ENCODE assay signal across 8 mouse cellular contexts in genomic region chr11:107812941-107813648, GRCm38 (mm10). TPM values are rescaled to one million over a fixed set of nuclear protein-coding genes. Genes with fewer than 3 reads are reported as not detected.
A peak's percentile ranks its signal among the peaks of the same experiment; 100 is the strongest.
DNase-seq lines count a peak whose midpoint lies in the region; ATAC-seq lines count a peak whose summit lies in the region.

No protein-coding gene starts in this region.

- H3K4me3 ChIP-seq in midbrain, embryonic 13.5 days (replicated peaks) = no peak overlapping the region; the same call in 1 of the 2 replicates
- H3K4me3 ChIP-seq in midbrain, embryonic 10.5 days = no peak overlapping the region
- H3K4me3 ChIP-seq in forebrain, embryonic 15.5 days = peak overlapping the region; percentile 19
- H3K4me3 ChIP-seq in neural tube, embryonic 14.5 days (ENCODE audit: low read depth, low read length) = peak overlapping the region; percentile 12; the same call in 1 of the 2 replicates

- WGBS in midbrain, embryonic 13.5 days = 22% methylated on average over 21 of the region's 21 CpGs
- 43% methylated on average over 21 of the region's 21 CpGs for WGBS in midbrain, embryonic 10.5 days
- 17% methylated on average over 21 of the region's 21 CpGs for WGBS in forebrain, embryonic 15.5 days
- 6% methylated on average over 21 of the region's 21 CpGs for WGBS in neural tube, embryonic 14.5 days

- H3K4me1 ChIP-seq in midbrain, embryonic 13.5 days (replicated peaks) = peaks cover 20% of the 10 kb centered on the region
- peaks cover 22% of the 10 kb centered on the region for H3K4me1 ChIP-seq in midbrain, embryonic 10.5 days
- H3K4me1 ChIP-seq in forebrain, embryonic 15.5 days = peaks cover 6% of the 10 kb centered on the region
- peaks cover 11% of the 10 kb centered on the region for H3K4me1 ChIP-seq in neural tube, embryonic 14.5 days (ENCODE audit: control insufficient read depth, insufficient read depth, low read length)

- DNase-seq in embryo, embryonic 10 days (ENCODE audit: low spot score) = peak; percentile 25
- no peak for DNase-seq in embryo, embryonic 11 days
- DNase-seq in midbrain, embryonic 10.5 days (ENCODE audit: low spot score) = no peak

- ATAC-seq in midbrain, embryonic 13.5 days = peak; percentile 44; the same call in 1 of the 2 replicates
- no peak for ATAC-seq in forebrain, embryonic 15.5 days (replicated peaks)
- ATAC-seq in neural tube, embryonic 14.5 days (ENCODE audit: low read depth) = peak; percentile 73
- no peak for ATAC-seq in CD4-positive, CD25-positive, alpha-beta regulatory T cell, adult 4 months
- no peak for ATAC-seq in monocyte, adult 5-6 weeks (replicated peaks; ENCODE audit: insufficient number of reproducible peaks, low FRiP score, low TSS enrichment, poor library complexity, severe bottlenecking)

- no peaks in the 10 kb centered on the region for H3K36me3 ChIP-seq in midbrain, embryonic 13.5 days
- no peaks in the 10 kb centered on the region for H3K36me3 ChIP-seq in midbrain, embryonic 10.5 days
- H3K36me3 ChIP-seq in forebrain, embryonic 15.5 days = no peaks in the 10 kb centered on the region
- H3K36me3 ChIP-seq in neural tube, embryonic 14.5 days (ENCODE audit: control insufficient read depth, insufficient read depth, low read length) = no peaks in the 10 kb centered on the region

- H3K4me2 ChIP-seq in midbrain, embryonic 13.5 days (replicated peaks) = peak overlapping the region; percentile 36
- H3K4me2 ChIP-seq in forebrain, embryonic 15.5 days (replicated peaks) = peak overlapping the region; percentile 27
- H3K4me2 ChIP-seq in neural tube, embryonic 14.5 days (ENCODE audit: low read depth, low read length) = peak overlapping the region; percentile 39

- H3K9me3 ChIP-seq in midbrain, embryonic 13.5 days = no peaks in the 10 kb centered on the region
- no peaks in the 10 kb centered on the region for H3K9me3 ChIP-seq in midbrain, embryonic 10.5 days (replicated peaks)
- H3K9me3 ChIP-seq in forebrain, embryonic 15.5 days = no peaks in the 10 kb centered on the region
- H3K9me3 ChIP-seq in neural tube, embryonic 14.5 days (ENCODE audit: control insufficient read depth, low read length) = no peaks in the 10 kb centered on the region

- H3K27ac ChIP-seq in midbrain, embryonic 13.5 days = peak overlapping the region; percentile 57; the same call in 1 of the 2 replicates
- H3K27ac ChIP-seq in midbrain, embryonic 10.5 days (replicated peaks) = no peak overlapping the region
- peak overlapping the region; percentile 35; the same call in 1 of the 2 replicates for H3K27ac ChIP-seq in forebrain, embryonic 15.5 days (replicated peaks)
- peak overlapping the region; percentile 70 for H3K27ac ChIP-seq in neural tube, embryonic 14.5 days (ENCODE audit: low read depth, low read length)

- H3K27me3 ChIP-seq in midbrain, embryonic 13.5 days = 0 out of 2 replicates have a peak, but pooled peaks cover 12% of the 10 kb centered on the region
- H3K27me3 ChIP-seq in midbrain, embryonic 10.5 days (ENCODE audit: low read depth, poor library complexity, severe bottlenecking) = peaks cover 30% of the 10 kb centered on the region
- no peaks in the 10 kb centered on the region; the same call in 1 of the 2 replicates for H3K27me3 ChIP-seq in forebrain, embryonic 15.5 days
- H3K27me3 ChIP-seq in neural tube, embryonic 14.5 days (ENCODE audit: control insufficient read depth, insufficient read depth, low read length) = no peaks in the 10 kb centered on the region

- H3K9ac ChIP-seq in midbrain, embryonic 13.5 days (replicated peaks) = peak overlapping the region; percentile 21; the same call in 1 of the 2 replicates
- 0 out of 2 replicates have a peak overlapping the region, but pooled peaks have one; percentile 12 for H3K9ac ChIP-seq in forebrain, embryonic 15.5 days (replicated peaks)
- H3K9ac ChIP-seq in neural tube, embryonic 14.5 days (replicated peaks; ENCODE audit: low read depth, low read length) = 0 out of 2 replicates have a peak overlapping the region, but pooled peaks have one; percentile 41

RNA-seq across cellular contexts. Expression of gene Cacng4, which starts 18.7 kb away (rescaled TPM):
- polyA plus RNA-seq in midbrain, embryonic 13.5 days (2015; fragmentation: Nextera tagmentation; extraction: Ambion mirVana) = 40.5 and 41.6 TPM in 2 replicates
- 8.9 and 14.3 TPM in 2 replicates for polyA plus RNA-seq in midbrain, embryonic 10.5 days (2016; fragmentation: Nextera tagmentation; extraction: Ambion mirVana)
- 37.8 and 40.6 TPM in 2 replicates for polyA plus RNA-seq in forebrain, embryonic 15.5 days (2015; fragmentation: Nextera tagmentation; extraction: Ambion mirVana)
- 62.2 and 67.5 TPM in 2 replicates for polyA plus RNA-seq in neural tube, embryonic 14.5 days (2014; fragmentation: Nextera tagmentation; extraction: Ambion mirVana)
- not detected for polyA plus RNA-seq in CD4-positive, CD25-positive, alpha-beta regulatory T cell, adult 4 months (2017; shearing (Covaris generic))
- total RNA-seq in monocyte, adult 5-6 weeks (2017) = not detected in 3 replicates

Comparison
In these comparisons a context has a peak if more than half of its experiments do, and no peak if none do; other contexts are left out.
1. ATAC-seq: peak in midbrain, embryonic 13.5 days (single experiment) and neural tube, embryonic 14.5 days (single experiment); none in forebrain, embryonic 15.5 days (single experiment), CD4-positive, CD25-positive, alpha-beta regulatory T cell, adult 4 months (single experiment) and monocyte, adult 5-6 weeks (single experiment).
2. H3K4me3 ChIP-seq: peak in forebrain, embryonic 15.5 days (single experiment) and neural tube, embryonic 14.5 days (single experiment); none in midbrain, embryonic 13.5 days (single experiment) and midbrain, embryonic 10.5 days (single experiment).
3. Peak in every context shown above with its lines, with median percentiles within 50 percentile points of each other: H3K4me2 ChIP-seq and H3K9ac ChIP-seq.